Mouse (Mus musculus) ES-CJ7 (cell line): ENCODE data around the gene Krtap4-7.
"Not testable (repeated sequence)": the region's sequence is repeated elsewhere in the genome, so short reads cannot be mapped to it uniquely, and the experiment has no call there.

ENCODE experiments used
- DNase-seq: peaks from one replicate; pipeline ENCODE4 v3.0.0; 2011; ENCODE audit warnings: low read depth, low spot score

Krtap4-7 gene

GRCm38 (mm10) chr11:99603208-99603607 lies 40.7 kb downstream of the Krtap4-7 start, which contains the start of gene Gm11938:
Gm11938 (minus strand) TSS chr11:99603308.
- DNase-seq = not testable (repeated sequence)

- not testable (repeated sequence) for DNase-seq
Measured at GRCm38 (mm10) chr11:99597742-99598141, 46.1 kb downstream of the Krtap4-7 start, which contains the start of gene Krtap9-3. Krtap9-3 (minus strand) TSS chr11:99598105.
